Mouse (Mus musculus) CH12.LX (cell line): ENCODE measurements at regions not wholly inside any gene's neighbourhood (a gene's known extent, or its start where the extent isn't known, plus 50 kb on each side); places are given as distances from the start of the nearest gene placed in this dataset.

Experiments
- DNase-seq: peaks from one replicate; pipeline ENCODE4 v3.0.0-alpha.2; 2013; ENCODE audit errors: extremely low read depth
- H3K27ac ChIP-seq: 2 replicates; pipeline ENCODE4 v1.5.1; 2012; ENCODE audit warnings: low read depth, mild to moderate bottlenecking, control low read depth, moderate library complexity; ENCODE audit not compliant: insufficient read depth
- H3K27me3 ChIP-seq: replicated peaks from 2 replicates; pipeline ENCODE3; 2012; ENCODE audit warnings: inconsistent platforms
- H3K36me3 ChIP-seq, 2 experiments: replicated peaks in 1 of 2; 2 replicates each; pipeline versions ENCODE3 to v1.6.1; 2012; ENCODE audit warnings: inconsistent platforms in 1 of 2, low read length in 1 of 2, mild to moderate bottlenecking in 1 of 2, mixed read lengths in 1 of 2, moderate library complexity in 1 of 2; ENCODE audit not compliant: control insufficient read depth in 1 of 2, insufficient read depth in 1 of 2
- H3K4me1 ChIP-seq, 2 experiments: 2 replicates each; pipeline ENCODE4 v1.6.1; 2012; ENCODE audit warnings: inconsistent platforms in 1 of 2, moderate library complexity in 1 of 2; ENCODE audit not compliant: insufficient read depth in 2 of 2, control insufficient read depth in 1 of 2
- H3K4me2 ChIP-seq: 2 replicates; pipeline ENCODE4 v1.6.1; 2012; ENCODE audit warnings: low read depth, mild to moderate bottlenecking, control low read depth; ENCODE audit not compliant: poor library complexity, insufficient read depth, severe bottlenecking
- H3K4me3 ChIP-seq, 3 experiments: fragments of 150-350 bp in 1 of 3; sonication (generic) in 1 of 3; replicated peaks in 1 of 3; 2 replicates each; pipeline versions ENCODE3 to v1.5.1; 2011 to 2012; ENCODE audit warnings: low read depth in 2 of 3, low read length in 2 of 3, mild to moderate bottlenecking in 2 of 3, moderate library complexity in 2 of 3, control low read depth in 1 of 3, improper control_type of control experiment in 1 of 3, inconsistent platforms in 1 of 3, mixed read lengths in 1 of 3; ENCODE audit not compliant: poor library complexity in 1 of 3
- H3K79me2 ChIP-seq: replicated peaks from 2 replicates; pipeline ENCODE4 v1.6.1; 2012; ENCODE audit warnings: mild to moderate bottlenecking, moderate library complexity; ENCODE audit not compliant: control insufficient read depth, poor library complexity, insufficient read depth, severe bottlenecking; ENCODE audit errors: extremely low read depth
- H3K9ac ChIP-seq: 2 replicates; pipeline ENCODE4 v1.6.1; 2012; ENCODE audit warnings: low read depth, mild to moderate bottlenecking, control low read depth, moderate library complexity; ENCODE audit not compliant: insufficient read depth
- H3K9me3 ChIP-seq: replicated peaks from 2 replicates; pipeline ENCODE3; 2012; ENCODE audit warnings: low read length, inconsistent platforms, mixed read lengths
- CHD2 ChIP-seq: IDR thresholded peaks from 2 replicates; pipeline ENCODE4 v1.6.1; 2011; ENCODE audit warnings: low read length, improper control_type of control experiment
- CTCF ChIP-seq, 2 experiments: IDR thresholded peaks in 1 of 2; conservative IDR thresholded peaks in 1 of 2; 2 replicates each; pipeline ENCODE4 v1.5.1; 2011 to 2012; ENCODE audit warnings: low read depth in 2 of 2, low read length in 2 of 2, improper control_type of control experiment in 1 of 2, inconsistent platforms in 1 of 2, mild to moderate bottlenecking in 1 of 2, moderate library complexity in 1 of 2
- E2F4 ChIP-seq: IDR thresholded peaks from 2 replicates; pipeline ENCODE4 v1.6.1; 2011; ENCODE audit warnings: low read depth, low read length, improper control_type of control experiment; ENCODE audit not compliant: insufficient replicate concordance
- ELF1 ChIP-seq: IDR thresholded peaks from 2 replicates; pipeline ENCODE4 v1.6.1; 2014; ENCODE audit warnings: low read depth, mild to moderate bottlenecking, inconsistent platforms, low read length, improper control_type of control experiment
- EP300 ChIP-seq: IDR thresholded peaks from 2 replicates; pipeline ENCODE4 v1.6.1; 2011; ENCODE audit warnings: low read length, improper control_type of control experiment
- ETS1 ChIP-seq: conservative IDR thresholded peaks from 2 replicates; pipeline ENCODE4 v1.6.1; 2012; ENCODE audit warnings: low read depth, mild to moderate bottlenecking, inconsistent platforms, low read length, improper control_type of control experiment, moderate library complexity
- GABPA ChIP-seq: IDR thresholded peaks from 2 replicates; pipeline ENCODE4 v1.6.1; 2012; ENCODE audit warnings: low read depth, low read length, improper control_type of control experiment, inconsistent platforms; ENCODE audit not compliant: insufficient replicate concordance
- HCFC1 ChIP-seq: IDR thresholded peaks from 2 replicates; pipeline ENCODE4 v1.6.1; 2012; ENCODE audit warnings: low read depth, mild to moderate bottlenecking, inconsistent platforms, low read length, improper control_type of control experiment
- JUN ChIP-seq: IDR thresholded peaks from 2 replicates; pipeline ENCODE4 v1.6.1; 2011; ENCODE audit warnings: low read depth, mild to moderate bottlenecking, low read length, improper control_type of control experiment, moderate library complexity; ENCODE audit not compliant: insufficient read depth
- KAT2A ChIP-seq: IDR thresholded peaks from 2 replicates; pipeline ENCODE4 v1.6.1; 2012; ENCODE audit warnings: low read length, improper control_type of control experiment, inconsistent platforms; ENCODE audit not compliant: insufficient replicate concordance
- MAX ChIP-seq: IDR thresholded peaks from 2 replicates; pipeline ENCODE4 v1.6.1; 2011; ENCODE audit warnings: low read length, improper control_type of control experiment
- MYC ChIP-seq: IDR thresholded peaks from 2 replicates; pipeline ENCODE4 v1.6.1; 2011; ENCODE audit warnings: low read depth, mild to moderate bottlenecking, improper control_type of control experiment, low read length
- NELFE ChIP-seq: IDR thresholded peaks from 2 replicates; pipeline ENCODE4 v1.6.1; 2011; ENCODE audit warnings: low read depth, low read length, improper control_type of control experiment
- NRF1 ChIP-seq: IDR thresholded peaks from 2 replicates; pipeline ENCODE4 v1.6.1; 2014; ENCODE audit warnings: low read depth, mild to moderate bottlenecking, inconsistent platforms, low read length, improper control_type of control experiment, moderate library complexity
- PAX5 ChIP-seq: IDR thresholded peaks from 2 replicates; pipeline ENCODE4 v1.6.1; 2012; ENCODE audit warnings: low read length, inconsistent platforms, mixed read lengths
- POLR2AphosphoS2 ChIP-seq: IDR thresholded peaks from 2 replicates; pipeline ENCODE4 v1.6.1; 2011; ENCODE audit warnings: low read depth, low read length, improper control_type of control experiment
- RAD21 ChIP-seq: IDR thresholded peaks from 2 replicates; pipeline ENCODE4 v1.6.1; 2011; ENCODE audit warnings: low read depth, mild to moderate bottlenecking, low read length, improper control_type of control experiment, moderate library complexity
- SIN3A ChIP-seq: IDR thresholded peaks from 2 replicates; pipeline ENCODE4 v1.6.1; 2012; ENCODE audit warnings: low read length, improper control_type of control experiment, inconsistent platforms
- SMC3 ChIP-seq: IDR thresholded peaks from 2 replicates; pipeline ENCODE4 v1.6.1; 2011; ENCODE audit warnings: low read depth, low read length, improper control_type of control experiment
- TBP ChIP-seq: conservative IDR thresholded peaks from 2 replicates; pipeline ENCODE4 v1.6.1; 2011; ENCODE audit warnings: low read depth, low read length, improper control_type of control experiment
- TCF12 ChIP-seq: IDR thresholded peaks from 2 replicates; pipeline ENCODE4 v1.6.1; 2014; ENCODE audit warnings: low read depth, mild to moderate bottlenecking, inconsistent platforms, low read length, improper control_type of control experiment
- UBTF ChIP-seq: IDR thresholded peaks from 2 replicates; pipeline ENCODE4 v1.6.1; 2012; ENCODE audit warnings: low read depth, mild to moderate bottlenecking, inconsistent platforms, low read length, improper control_type of control experiment, moderate library complexity
- USF1 ChIP-seq: IDR thresholded peaks from 2 replicates; pipeline ENCODE4 v1.6.1; 2014; ENCODE audit warnings: low read depth, mild to moderate bottlenecking, inconsistent platforms, low read length, improper control_type of control experiment
- ZC3H11A ChIP-seq: IDR thresholded peaks from 2 replicates; pipeline ENCODE4 v1.6.1; 2012; ENCODE audit warnings: low read depth, mild to moderate bottlenecking, inconsistent platforms, low read length, improper control_type of control experiment
- ZMIZ1 ChIP-seq: IDR thresholded peaks from 2 replicates; pipeline ENCODE4 v1.6.1; 2012; ENCODE audit warnings: low read depth, mild to moderate bottlenecking, inconsistent platforms, low read length, improper control_type of control experiment
- dilution Hi-C: fragments of 300-500 bp; cut with MboI; formaldehyde crosslinking; loops from 2 replicates; pipeline ENCODE4 v1.14.3; 2020; ENCODE audit warnings: low sequenced_read_pairs; ENCODE audit not compliant: extremely low pct_unique_long_range_greater_than_20kb, extremely low pct_ligation_motif_present
- in situ Hi-C: fragments of 300-500 bp; cut with MboI; formaldehyde crosslinking; loops from 3 replicates; pipeline ENCODE4 v1.14.3; 2019; ENCODE audit warnings: low sequenced_read_pairs, low pct_ligation_motif_present, low pct_unique_long_range_greater_than_20kb, mixed read lengths

DNA sequence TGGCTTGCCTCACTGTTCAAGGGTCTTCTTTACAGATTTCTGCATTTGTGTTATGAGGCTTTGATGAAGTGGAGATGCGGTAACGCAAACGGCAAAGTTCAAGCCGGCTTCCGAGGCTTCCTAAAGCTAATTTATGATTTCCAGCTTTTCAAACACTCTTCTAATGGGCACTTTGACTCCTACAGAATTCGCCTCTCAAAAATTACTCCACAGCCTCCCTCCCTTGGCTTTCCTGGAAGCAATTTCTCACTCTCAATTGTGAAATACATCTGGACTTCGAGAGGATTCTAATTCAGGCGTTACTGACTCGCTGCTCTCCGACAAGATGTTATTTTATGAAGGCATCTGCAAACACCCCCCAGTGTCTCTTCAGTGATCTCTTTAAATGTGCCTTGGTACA, 157.2 kb downstream of the Drd1 start:
- dilution Hi-C loops = no loop called here
- Histone ChIP-seq H3K27me3 (peaks cover 38% of the 10 kb centered on the region), H3K27ac (no peak overlapping the region), H3K36me3 (no peaks in the 10 kb centered on the region), H3K4me3 (no peak overlapping the region), H3K9me3 (peaks cover 12% of the 10 kb centered on the region), H3K4me2 (no peak overlapping the region), H3K4me1 (no peaks in the 10 kb centered on the region), H3K9ac (no peak overlapping the region), H3K79me2 (no peaks in the 10 kb centered on the region)
- in situ Hi-C loops = no loop called here
- no peak for DNase-seq
- TF ChIP-seq KAT2A (no peak), USF1 (no peak), GABPA (no peak), ELF1 (no peak), TBP (no peak), UBTF (no peak), CHD2 (no peak), E2F4 (no peak), POLR2AphosphoS2 (no peak), NELFE (no peak)

DNA sequence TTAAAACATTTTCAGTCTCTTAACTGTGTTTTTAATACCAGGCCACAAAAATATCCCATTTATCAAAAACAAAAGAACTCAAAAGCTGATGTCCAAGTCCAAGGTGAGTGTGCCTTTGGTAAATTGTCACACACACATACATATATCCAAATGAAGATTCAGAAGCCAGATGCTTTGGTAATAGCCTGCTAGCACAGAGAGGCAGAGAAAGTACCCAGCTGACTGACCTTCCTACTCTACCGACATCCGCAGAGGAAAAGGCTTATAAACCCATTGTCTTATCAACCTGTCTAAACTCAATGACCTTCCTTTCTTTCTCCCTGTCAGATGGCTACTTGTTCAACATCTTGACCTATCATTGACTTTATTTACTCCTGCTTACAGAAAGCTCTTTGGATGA, 158.3 kb downstream of the Drd1 start:
- TF ChIP-seq TCF12 (no peak), HCFC1 (no peak), EP300 (no peak), NRF1 (no peak), ETS1 (no peak), NELFE (no peak), SMC3 (no peak), ZMIZ1 (no peak), RAD21 (no peak), MAX (no peak), MYC (no peak), USF1 (no peak), JUN (no peak), CTCF (conservative IDR thresholded peaks at IDR 0.05 in 1 of 2, IDR thresholded peaks at IDR 0.05 in 1 of 2; ENCODE audit: low read depth in 2 of 2, low read length in 2 of 2) (no peak), PAX5 (no peak), SIN3A (no peak), ZC3H11A (no peak)
- Histone ChIP-seq H3K79me2 (no peaks in the 10 kb centered on the region), H3K4me1 (no peaks in the 10 kb centered on the region), H3K4me3 (no peak overlapping the region), H3K9me3 (peaks cover 12% of the 10 kb centered on the region), H3K27me3 (peaks cover 39% of the 10 kb centered on the region), H3K4me2 (no peak overlapping the region), H3K9ac (no peak overlapping the region), H3K36me3 (no peaks in the 10 kb centered on the region), H3K27ac (no peak overlapping the region)
- no peak for DNase-seq
- in situ Hi-C loops (no loop called here), dilution Hi-C loops (no loop called here)
